In the genomic region with DNA sequence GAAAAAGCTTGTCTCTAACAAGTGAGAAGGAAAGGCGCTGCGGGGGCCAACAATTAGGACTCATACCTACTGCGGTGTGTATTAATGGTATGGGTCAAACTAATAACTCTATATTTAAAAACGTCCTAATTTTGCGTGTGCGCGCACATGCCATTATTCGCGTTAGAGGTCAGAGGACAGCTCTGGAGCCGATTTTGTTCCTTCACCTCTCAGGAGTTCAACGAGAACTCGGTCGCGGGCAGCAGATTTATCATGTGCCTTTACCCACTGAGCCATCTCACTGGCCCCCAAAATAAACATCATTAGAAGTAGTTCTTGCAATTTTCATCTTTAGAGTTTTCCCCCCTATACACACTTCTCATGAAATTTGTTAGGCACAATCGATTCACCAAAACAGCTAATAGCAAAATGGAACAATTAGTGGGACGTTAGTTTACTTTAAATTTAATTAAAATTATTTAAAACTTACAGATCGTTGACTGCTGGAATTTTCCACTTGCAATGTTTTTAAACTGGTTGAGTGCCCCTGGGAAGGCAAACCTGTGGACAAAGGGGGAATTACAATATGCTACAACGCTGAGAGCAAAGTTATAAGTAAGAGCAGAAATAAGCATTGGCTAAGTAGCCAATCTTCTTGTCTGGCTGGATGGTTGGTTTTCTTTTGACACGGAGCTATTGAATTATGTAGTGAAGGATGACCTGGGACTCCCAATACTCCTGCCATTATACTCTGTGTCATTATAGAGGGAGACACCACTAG, we compare ENCODE assay signal across 8 mouse cellular contexts. TPM values are rescaled to one million over a fixed set of nuclear protein-coding genes. Genes with fewer than 3 reads are reported as not detected.
DNase-seq lines count a peak whose midpoint lies in the region; ATAC-seq lines count a peak whose summit lies in the region.

No protein-coding gene starts in this region.

- peak overlapping the region; percentile 89 for H3K9ac ChIP-seq in liver, embryonic 12.5 days

- 14% methylated on average over 19 of the region's 19 CpGs for WGBS in hindbrain, embryonic 10.5 days
- 6% methylated on average over 19 of the region's 19 CpGs for WGBS in liver, embryonic 12.5 days (ENCODE audit: insufficient replicate concordance)

- no peaks in the 10 kb centered on the region for H3K27me3 ChIP-seq in megakaryocyte, embryonic 14.5 days (replicated peaks)
- H3K27me3 ChIP-seq in hindbrain, embryonic 10.5 days (ENCODE audit: insufficient read depth, poor library complexity, severe bottlenecking), result no peaks in the 10 kb centered on the region
- H3K27me3 ChIP-seq in liver, embryonic 12.5 days (replicated peaks), result no peaks in the 10 kb centered on the region

- H3K9me3 ChIP-seq in megakaryocyte, embryonic 14.5 days, result no peaks in the 10 kb centered on the region
- H3K9me3 ChIP-seq in hindbrain, embryonic 10.5 days, result no peaks in the 10 kb centered on the region
- H3K9me3 ChIP-seq in liver, embryonic 12.5 days (replicated peaks), result no peaks in the 10 kb centered on the region

- H3K4me3 ChIP-seq in megakaryocyte, embryonic 14.5 days (replicated peaks), result peak overlapping the region; percentile 95
- H3K4me3 ChIP-seq in hindbrain, embryonic 10.5 days, result peak overlapping the region; percentile 73
- H3K4me3 ChIP-seq in liver, embryonic 12.5 days, result peak overlapping the region; percentile 81

- ATAC-seq in megakaryocyte, adult 5-6 weeks (ENCODE audit: poor library complexity, severe bottlenecking), result no peak
- peak; percentile 38 for ATAC-seq in common myeloid progenitor, adult 5-6 weeks (replicated peaks; ENCODE audit: low read depth, poor library complexity, severe bottlenecking)
- no peak for ATAC-seq in liver, embryonic 12.5 days
- ATAC-seq in granulocyte monocyte progenitor cell, adult 5-6 weeks (replicated peaks; ENCODE audit: poor library complexity, severe bottlenecking), result no peak

- H3K4me2 ChIP-seq in liver, embryonic 12.5 days, result peak overlapping the region; percentile 76

- H3K27ac ChIP-seq in hindbrain, embryonic 10.5 days, result peak overlapping the region; percentile 92
- H3K27ac ChIP-seq in liver, embryonic 12.5 days, result peak overlapping the region; percentile 91

- peaks cover 81% of the 10 kb centered on the region for H3K4me1 ChIP-seq in megakaryocyte, embryonic 14.5 days
- H3K4me1 ChIP-seq in hindbrain, embryonic 10.5 days (replicated peaks), result peaks cover 22% of the 10 kb centered on the region
- peaks cover 56% of the 10 kb centered on the region for H3K4me1 ChIP-seq in liver, embryonic 12.5 days

- H3K36me3 ChIP-seq in megakaryocyte, embryonic 14.5 days (replicated peaks; ENCODE audit: low read length), result peaks cover 53% of the 10 kb centered on the region
- peaks cover 43% of the 10 kb centered on the region for H3K36me3 ChIP-seq in hindbrain, embryonic 10.5 days
- H3K36me3 ChIP-seq in liver, embryonic 12.5 days, result peaks cover 47% of the 10 kb centered on the region

- DNase-seq in hindbrain, embryonic 10.5 days (ENCODE audit: low spot score), result no peak
- DNase-seq in retina, postnatal 1 day, result peak; percentile 34
- no peak for DNase-seq in urinary bladder, postnatal 14 days (ENCODE audit: low spot score)

RNA-seq across cellular contexts. Expression of gene Armt1, which starts 0.9 kb away (rescaled TPM):
- polyA plus RNA-seq in megakaryocyte, embryonic 14.5 days (2012; ENCODE audit: insufficient read depth, low replicate concordance), result 5.2 TPM in 1 of 2 replicates, not detected in the other
- total RNA-seq in megakaryocyte, adult 5-6 weeks (2015), result 20.8 and 26.4 TPM in 2 replicates
- 24.4 and 27.4 TPM in 2 replicates for total RNA-seq in megakaryocyte, adult 5-6 weeks (2017)
- 25.6 and 28.2 TPM in 2 replicates for total RNA-seq in common myeloid progenitor, adult 5-6 weeks (2017)
- polyA plus RNA-seq in hindbrain, embryonic 10.5 days (2016; fragmentation: Nextera tagmentation; extraction: Ambion mirVana), result 27.4 and 31.7 TPM in 2 replicates
- 23.6 and 23.9 TPM in 2 replicates for polyA plus RNA-seq in liver, embryonic 12.5 days (2016; fragmentation: Nextera tagmentation; extraction: Ambion mirVana)
- 34.1 and 46.8 TPM in 2 replicates for total RNA-seq in granulocyte monocyte progenitor cell, adult 5-6 weeks (2014; fragmentation: Nextera tagmentation)
- 44.6 and 52.3 TPM in 2 replicates for total RNA-seq in granulocyte monocyte progenitor cell, adult 5-6 weeks (2017)

RNA-seq across cellular contexts. Expression of gene Rmnd1, which starts 1.0 kb away (rescaled TPM):
- 2.3 TPM in 1 of 2 replicates, not detected in the other for polyA plus RNA-seq in megakaryocyte, embryonic 14.5 days (2012; ENCODE audit: insufficient read depth, low replicate concordance)
- 35.0 and 40.7 TPM in 2 replicates for total RNA-seq in megakaryocyte, adult 5-6 weeks (2015)
- 21.1 and 29.5 TPM in 2 replicates for total RNA-seq in megakaryocyte, adult 5-6 weeks (2017)
- 34.6 and 41.6 TPM in 2 replicates for total RNA-seq in common myeloid progenitor, adult 5-6 weeks (2017)
- 42.8 and 49.0 TPM in 2 replicates for polyA plus RNA-seq in hindbrain, embryonic 10.5 days (2016; fragmentation: Nextera tagmentation; extraction: Ambion mirVana)
- 27.7 and 32.7 TPM in 2 replicates for polyA plus RNA-seq in liver, embryonic 12.5 days (2016; fragmentation: Nextera tagmentation; extraction: Ambion mirVana)
- 53.9 and 72.4 TPM in 2 replicates for total RNA-seq in granulocyte monocyte progenitor cell, adult 5-6 weeks (2014; fragmentation: Nextera tagmentation)
- 58.3 and 62.8 TPM in 2 replicates for total RNA-seq in granulocyte monocyte progenitor cell, adult 5-6 weeks (2017)

RNA-seq across cellular contexts. Expression of gene Zbtb2, which starts 45.3 kb away (rescaled TPM):
- polyA plus RNA-seq in megakaryocyte, embryonic 14.5 days (2012; ENCODE audit: insufficient read depth, low replicate concordance), result 3.1 and 5.1 TPM in 2 replicates
- total RNA-seq in megakaryocyte, adult 5-6 weeks (2015), result 12.8 and 14.2 TPM in 2 replicates
- total RNA-seq in megakaryocyte, adult 5-6 weeks (2017), result 10.8 and 12.2 TPM in 2 replicates
- total RNA-seq in common myeloid progenitor, adult 5-6 weeks (2017), result 14.9 and 17.2 TPM in 2 replicates
- 18.1 and 20.1 TPM in 2 replicates for polyA plus RNA-seq in hindbrain, embryonic 10.5 days (2016; fragmentation: Nextera tagmentation; extraction: Ambion mirVana)
- polyA plus RNA-seq in liver, embryonic 12.5 days (2016; fragmentation: Nextera tagmentation; extraction: Ambion mirVana), result 7.4 and 7.5 TPM in 2 replicates
- 6.8 and 12.9 TPM in 2 replicates for total RNA-seq in granulocyte monocyte progenitor cell, adult 5-6 weeks (2014; fragmentation: Nextera tagmentation)
- 11.1 and 13.4 TPM in 2 replicates for total RNA-seq in granulocyte monocyte progenitor cell, adult 5-6 weeks (2017)

RNA-seq across cellular contexts. Expression of gene Ccdc170, which starts 49.1 kb away (rescaled TPM):
- polyA plus RNA-seq in megakaryocyte, embryonic 14.5 days (2012; ENCODE audit: insufficient read depth, low replicate concordance), result 0.06 TPM in 1 of 2 replicates, not detected in the other
- 0.30 TPM in 1 of 2 replicates, not detected in the other for total RNA-seq in megakaryocyte, adult 5-6 weeks (2015)
- 0.08 and 0.22 TPM in 2 replicates for total RNA-seq in megakaryocyte, adult 5-6 weeks (2017)
- total RNA-seq in common myeloid progenitor, adult 5-6 weeks (2017), result not detected in 2 replicates
- 0.06 and 0.34 TPM in 2 replicates for polyA plus RNA-seq in hindbrain, embryonic 10.5 days (2016; fragmentation: Nextera tagmentation; extraction: Ambion mirVana)
- polyA plus RNA-seq in liver, embryonic 12.5 days (2016; fragmentation: Nextera tagmentation; extraction: Ambion mirVana), result 0.07 TPM in 1 of 2 replicates, not detected in the other
- total RNA-seq in granulocyte monocyte progenitor cell, adult 5-6 weeks (2014; fragmentation: Nextera tagmentation), result not detected in 2 replicates
- total RNA-seq in granulocyte monocyte progenitor cell, adult 5-6 weeks (2017), result 0.43 and 0.72 TPM in 2 replicates
